Mouse (Mus musculus) forebrain, embryonic 16.5 days (tissue): ENCODE results near the gene Nbdy. TPM values are rescaled to one million over a fixed set of nuclear protein-coding genes. Genes with fewer than 3 reads are reported as not detected.

Experiments
- ATAC-seq: fragments of 200-750 bp; cut with Nextera tagmentation; 2 replicates; pipeline ENCODE4 v1.8.0; 2017; ENCODE audit warnings: mild to moderate bottlenecking, moderate library complexity
- H3K27ac ChIP-seq: fragments of 300-500 bp; sonication (generic); 2 replicates; pipeline ENCODE4 v1.5.1; 2014; ENCODE audit warnings: low read length, control low read depth
- H3K27me3 ChIP-seq: fragments of 300-500 bp; sonication (generic); replicated peaks from 2 replicates; pipeline ENCODE4 v1.6.1; 2014; ENCODE audit warnings: low read length; ENCODE audit not compliant: control insufficient read depth, insufficient read depth
- H3K36me3 ChIP-seq: fragments of 300-500 bp; sonication (generic); 2 replicates; pipeline ENCODE4 v1.6.1; 2014; ENCODE audit not compliant: control insufficient read depth, insufficient read depth
- H3K4me1 ChIP-seq: fragments of 300-500 bp; sonication (generic); replicated peaks from 2 replicates; pipeline ENCODE4 v1.6.1; 2014; ENCODE audit warnings: low read length; ENCODE audit not compliant: control insufficient read depth, insufficient read depth
- H3K4me2 ChIP-seq: fragments of 300-500 bp; sonication (generic); 2 replicates; pipeline ENCODE4 v1.6.1; 2014; ENCODE audit warnings: mild to moderate bottlenecking, low read length, control low read depth
- H3K4me3 ChIP-seq: fragments of 300-500 bp; sonication (generic); replicated peaks from 2 replicates; pipeline ENCODE4 v1.5.1; 2014; ENCODE audit warnings: mild to moderate bottlenecking, low read length, control low read depth
- H3K9ac ChIP-seq: fragments of 300-500 bp; sonication (generic); replicated peaks from 2 replicates; pipeline ENCODE4 v1.6.1; 2014; ENCODE audit warnings: low read depth, low read length, control low read depth
- H3K9me3 ChIP-seq: fragments of 300-500 bp; sonication (generic); 2 replicates; pipeline ENCODE4 v1.6.1; 2016; ENCODE audit warnings: low read length; ENCODE audit not compliant: control insufficient read depth
- WGBS: fragments of 180-500 bp; shearing (Covaris S2); extraction: QIAGEN DNeasy Blood & Tissue Kit; methylation state at CpG from one replicate; pipeline ENCODE4 v1.1.7; 2014; 5-methylcytosine and 5-hydroxymethylcytosine counted together
- polyA plus RNA-seq: library from polyadenylated mRNA; unstranded; fragments of >200 nt; fragmentation: Nextera tagmentation; extraction: Ambion mirVana; gene quantifications from 2 replicates; pipeline ENCODE4 v1.2.1, GENCODE M21; 2015

Nbdy gene
- polyA plus RNA-seq, 1 experiment from 2014 or later, result 113 TPM

DNA sequence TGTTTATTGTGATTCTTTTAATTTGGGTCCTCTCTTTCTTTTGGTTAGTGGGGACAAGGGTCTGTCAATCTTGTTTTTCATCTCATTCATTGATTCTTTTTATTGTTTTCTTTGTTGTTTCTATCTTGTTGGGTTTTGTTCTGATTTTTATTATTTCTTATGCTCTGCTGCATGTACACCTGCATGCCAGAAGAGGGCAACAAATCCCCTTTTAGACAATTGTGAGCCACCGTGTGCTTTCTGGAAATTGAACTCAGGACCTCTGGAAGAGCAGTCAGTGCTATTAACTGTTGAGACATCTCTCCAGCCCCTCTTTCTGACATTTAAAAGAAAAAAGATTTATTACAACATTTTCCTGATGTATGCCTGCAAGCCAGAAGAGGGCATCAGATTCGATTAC, 25.8 kb downstream of the Nbdy start:
- ATAC-seq, result no peak
- WGBS, result 41% methylated on average over 2 of the region's 2 CpGs
- Histone ChIP-seq H3K27ac (no peak overlapping the region), H3K27me3 (no peaks in the 10 kb centered on the region), H3K9me3 (no peaks in the 10 kb centered on the region), H3K9ac (no peak overlapping the region), H3K36me3 (no peaks in the 10 kb centered on the region), H3K4me2 (no peak overlapping the region), H3K4me3 (no peak overlapping the region), H3K4me1 (no peaks in the 10 kb centered on the region)

Other genes with a start within 250 kb of the Nbdy start
- 45.2 and 45.7 TPM in 2 replicates for gene Ubqln2, start 225.4 kb upstream of the Nbdy start, polyA plus RNA-seq
- gene Cypt3, start 165.0 kb upstream of the Nbdy start, polyA plus RNA-seq, result not detected in 2 replicates
- 1.7 and 2.5 TPM in 2 replicates for gene Kctd12b, start 27.2 kb upstream of the Nbdy start, polyA plus RNA-seq
- gene Spin2c, start 108.6 kb downstream of the Nbdy start, polyA plus RNA-seq, result 23.0 and 24.9 TPM in 2 replicates